Mouse (Mus musculus): ENCODE results near the gene Gm49395. TPM values are rescaled to one million over a fixed set of nuclear protein-coding genes. Genes with fewer than 3 reads are reported as not detected.

Gm49395 gene
- polyA plus RNA-seq, 1 experiment from 2014 or later = 11.1 TPM

DNA sequence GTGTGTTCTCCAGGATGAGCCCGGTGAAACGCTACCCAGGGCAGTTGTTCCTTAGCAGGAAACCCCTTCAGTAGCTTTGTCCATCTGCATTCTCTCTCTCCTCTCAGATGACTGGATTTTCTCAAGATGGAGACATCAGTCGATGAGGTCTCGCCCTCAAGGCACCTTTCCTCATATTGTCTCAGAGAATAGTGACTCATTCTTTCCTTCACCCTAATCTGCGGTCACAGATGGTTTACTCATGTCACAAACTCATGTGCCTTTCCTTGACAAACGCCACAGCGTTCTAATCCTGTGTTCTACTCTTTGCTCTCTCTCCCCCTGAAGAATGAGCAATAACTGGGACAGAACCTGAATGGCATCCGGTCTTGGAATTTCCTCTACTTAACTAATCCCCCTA, 5.7 kb upstream of the Gm49395 start:
- Histone ChIP-seq H3K4me3 (ENCODE audit: low read depth, low read length) (no peak overlapping the region), H3K36me3 (ENCODE audit: control insufficient read depth, insufficient read depth, low read length) (no peaks in the 10 kb centered on the region), H3K27ac (ENCODE audit: low read depth, low read length) (no peak overlapping the region), H3K4me1 (ENCODE audit: control insufficient read depth, insufficient read depth, low read length) (no peaks in the 10 kb centered on the region), H3K9me3 (replicated peaks; ENCODE audit: control insufficient read depth, low read length) (no peaks in the 10 kb centered on the region), H3K4me2 (no peak overlapping the region), H3K9ac (ENCODE audit: low read depth, low read length) (no peak overlapping the region), H3K27me3 (ENCODE audit: control insufficient read depth, insufficient read depth, low read length) (no peaks in the 10 kb centered on the region)
- WGBS (ENCODE audit: insufficient replicate concordance) = 62% methylated on average over 8 of the region's 8 CpGs
- ATAC-seq (replicated peaks; ENCODE audit: insufficient number of reproducible peaks, low FRiP score, low TSS enrichment) = no peak

DNA sequence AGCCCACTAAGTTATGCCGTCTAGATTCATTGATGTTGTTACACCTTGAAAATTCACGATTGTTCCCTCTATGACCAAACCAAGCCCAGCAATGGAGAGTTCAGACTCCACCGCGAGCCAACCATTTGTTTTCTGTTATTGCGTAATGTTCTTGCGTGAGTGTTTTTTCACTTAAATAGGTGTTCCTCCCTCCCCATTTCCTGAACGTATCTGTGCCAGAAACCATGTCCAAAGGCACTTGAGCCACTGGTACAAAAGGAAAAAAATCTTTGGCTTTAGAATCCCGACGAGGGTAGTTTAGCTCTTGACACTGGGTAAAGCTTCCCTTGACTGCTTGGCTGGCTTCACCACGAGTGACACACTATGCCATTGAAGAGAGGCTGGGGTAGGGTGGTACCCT, 4.5 kb upstream of the Gm49395 start:
- Histone ChIP-seq H3K27ac (ENCODE audit: low read depth, low read length) (no peak overlapping the region), H3K27me3 (ENCODE audit: control insufficient read depth, insufficient read depth, low read length) (no peaks in the 10 kb centered on the region), H3K4me3 (ENCODE audit: low read depth, low read length) (no peak overlapping the region), H3K36me3 (ENCODE audit: control insufficient read depth, insufficient read depth, low read length) (no peaks in the 10 kb centered on the region), H3K4me1 (ENCODE audit: control insufficient read depth, insufficient read depth, low read length) (peaks cover 2% of the 10 kb centered on the region; the same call in 1 of the 2 replicates), H3K9me3 (replicated peaks; ENCODE audit: control insufficient read depth, low read length) (no peaks in the 10 kb centered on the region), H3K4me2 (no peak overlapping the region), H3K9ac (ENCODE audit: low read depth, low read length) (no peak overlapping the region)
- no peak for ATAC-seq (replicated peaks; ENCODE audit: insufficient number of reproducible peaks, low FRiP score, low TSS enrichment)
- 87% methylated on average over 10 of the region's 10 CpGs for WGBS (ENCODE audit: insufficient replicate concordance)

GRCm38 (mm10) chr13:115102754-115103153, 1.0 kb upstream of the Gm49395 start:
- Histone ChIP-seq H3K4me3 (ENCODE audit: low read depth, low read length) (no peak overlapping the region), H3K27ac (ENCODE audit: low read depth, low read length) (no peak overlapping the region), H3K36me3 (ENCODE audit: control insufficient read depth, insufficient read depth, low read length) (no peaks in the 10 kb centered on the region), H3K4me1 (ENCODE audit: control insufficient read depth, insufficient read depth, low read length) (peaks cover 2% of the 10 kb centered on the region; the same call in 1 of the 2 replicates), H3K9ac (ENCODE audit: low read depth, low read length) (no peak overlapping the region), H3K9me3 (replicated peaks; ENCODE audit: control insufficient read depth, low read length) (no peaks in the 10 kb centered on the region), H3K4me2 (no peak overlapping the region), H3K27me3 (ENCODE audit: control insufficient read depth, insufficient read depth, low read length) (no peaks in the 10 kb centered on the region)
- 86% methylated on average over 2 of the region's 2 CpGs for WGBS (ENCODE audit: insufficient replicate concordance)
- no peak for ATAC-seq (replicated peaks; ENCODE audit: insufficient number of reproducible peaks, low FRiP score, low TSS enrichment)

- peaks cover 10% of the 10 kb centered on the region; the same call in 1 of the 2 replicates for H3K4me1 ChIP-seq (ENCODE audit: control insufficient read depth, insufficient read depth, low read length)
- H3K27ac ChIP-seq (ENCODE audit: low read depth, low read length) = peak overlapping the region; percentile 89
- 26% methylated on average over 11 of the region's 11 CpGs for WGBS (ENCODE audit: insufficient replicate concordance)
These were observed 1.1 kb downstream of the Gm49395 start for GRCm38 (mm10) chr13:115100381-115101177.

GRCm38 (mm10) chr13:115099381-115099780, 2.3 kb downstream of the Gm49395 start:
- Histone ChIP-seq H3K9ac (ENCODE audit: low read depth, low read length) (no peak overlapping the region), H3K36me3 (ENCODE audit: control insufficient read depth, insufficient read depth, low read length) (no peaks in the 10 kb centered on the region), H3K27ac (ENCODE audit: low read depth, low read length) (no peak overlapping the region), H3K9me3 (replicated peaks; ENCODE audit: control insufficient read depth, low read length) (no peaks in the 10 kb centered on the region), H3K4me2 (peak overlapping the region; percentile 62), H3K27me3 (ENCODE audit: control insufficient read depth, insufficient read depth, low read length) (no peaks in the 10 kb centered on the region), H3K4me3 (ENCODE audit: low read depth, low read length) (peak overlapping the region; percentile 18; the same call in 1 of the 2 replicates), H3K4me1 (ENCODE audit: control insufficient read depth, insufficient read depth, low read length) (peaks cover 10% of the 10 kb centered on the region; the same call in 1 of the 2 replicates)
- no peak for ATAC-seq (replicated peaks; ENCODE audit: insufficient number of reproducible peaks, low FRiP score, low TSS enrichment)
- 82% methylated on average over 9 of the region's 9 CpGs for WGBS (ENCODE audit: insufficient replicate concordance)

More at GRCm38 (mm10) chr13:115100381-115101177, 1.1 kb downstream of the Gm49395 start:
- Histone ChIP-seq H3K9me3 (replicated peaks; ENCODE audit: control insufficient read depth, low read length) (no peaks in the 10 kb centered on the region), H3K4me2 (peak overlapping the region; percentile 62), H3K36me3 (ENCODE audit: control insufficient read depth, insufficient read depth, low read length) (no peaks in the 10 kb centered on the region), H3K9ac (ENCODE audit: low read depth, low read length) (peak overlapping the region; percentile 93), H3K27me3 (ENCODE audit: control insufficient read depth, insufficient read depth, low read length) (no peaks in the 10 kb centered on the region), H3K4me3 (ENCODE audit: low read depth, low read length) (peak overlapping the region; percentile 69)
- ATAC-seq (replicated peaks; ENCODE audit: insufficient number of reproducible peaks, low FRiP score, low TSS enrichment) = no peak

DNA sequence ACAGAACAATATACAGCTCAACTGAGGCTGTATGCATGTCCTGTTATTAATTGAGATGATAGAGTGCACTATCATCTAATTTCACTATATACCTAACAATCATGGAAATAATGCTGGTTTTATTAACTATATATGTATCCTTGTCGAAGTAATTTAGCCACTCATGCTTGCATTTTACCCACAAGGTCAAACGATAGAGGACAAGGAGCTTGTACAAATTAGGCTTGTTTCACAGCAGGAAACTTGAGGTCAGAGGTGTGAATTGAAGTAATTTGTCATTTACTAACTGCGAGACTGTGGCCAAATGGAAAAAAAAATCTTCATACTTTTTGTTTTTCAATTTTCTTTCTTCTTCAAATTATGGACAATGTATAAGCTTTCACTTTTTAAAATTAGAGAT, 3.5 kb downstream of the Gm49395 start:
- Histone ChIP-seq H3K4me2 (no peak overlapping the region), H3K27ac (ENCODE audit: low read depth, low read length) (no peak overlapping the region), H3K4me1 (ENCODE audit: control insufficient read depth, insufficient read depth, low read length) (peaks cover 10% of the 10 kb centered on the region; the same call in 1 of the 2 replicates), H3K27me3 (ENCODE audit: control insufficient read depth, insufficient read depth, low read length) (no peaks in the 10 kb centered on the region), H3K4me3 (ENCODE audit: low read depth, low read length) (no peak overlapping the region), H3K9ac (ENCODE audit: low read depth, low read length) (no peak overlapping the region), H3K36me3 (ENCODE audit: control insufficient read depth, insufficient read depth, low read length) (no peaks in the 10 kb centered on the region), H3K9me3 (replicated peaks; ENCODE audit: control insufficient read depth, low read length) (no peaks in the 10 kb centered on the region)
- WGBS (ENCODE audit: insufficient replicate concordance) = 75% methylated on average over 3 of the region's 3 CpGs
- no peak for ATAC-seq (replicated peaks; ENCODE audit: insufficient number of reproducible peaks, low FRiP score, low TSS enrichment)

DNA sequence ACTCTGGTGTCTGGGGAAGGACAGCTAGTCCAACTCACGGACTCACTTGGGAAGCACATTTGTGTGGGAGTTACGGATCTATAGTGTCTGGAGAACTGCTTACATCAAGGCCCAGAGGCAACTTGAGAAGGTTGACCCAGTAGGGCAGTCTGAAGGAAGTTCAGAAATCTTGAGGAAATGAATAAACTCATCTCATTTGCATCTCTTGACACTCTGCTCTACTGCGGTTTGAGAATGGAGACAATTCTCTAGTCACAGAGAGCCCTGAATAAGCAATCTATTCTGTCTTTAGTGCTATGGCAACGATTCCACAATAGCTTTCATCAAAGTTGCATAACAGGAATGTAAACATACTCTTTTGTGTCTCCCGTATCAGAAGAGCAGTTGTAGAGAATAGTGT, 4.8 kb downstream of the Gm49395 start:
- WGBS (ENCODE audit: insufficient replicate concordance) = 80% methylated on average over 5 of the region's 5 CpGs
- H3K27ac ChIP-seq (ENCODE audit: low read depth, low read length) = no peak overlapping the region
- ATAC-seq (replicated peaks; ENCODE audit: insufficient number of reproducible peaks, low FRiP score, low TSS enrichment) = no peak
- H3K9ac ChIP-seq (ENCODE audit: low read depth, low read length) = no peak overlapping the region
- H3K9me3 ChIP-seq (replicated peaks; ENCODE audit: control insufficient read depth, low read length) = no peaks in the 10 kb centered on the region
- peaks cover 8% of the 10 kb centered on the region; the same call in 1 of the 2 replicates for H3K4me1 ChIP-seq (ENCODE audit: control insufficient read depth, insufficient read depth, low read length)
- no peak overlapping the region for H3K4me2 ChIP-seq
- no peaks in the 10 kb centered on the region for H3K36me3 ChIP-seq (ENCODE audit: control insufficient read depth, insufficient read depth, low read length)
- H3K27me3 ChIP-seq (ENCODE audit: control insufficient read depth, insufficient read depth, low read length) = no peaks in the 10 kb centered on the region
- H3K4me3 ChIP-seq (ENCODE audit: low read depth, low read length) = no peak overlapping the region

GRCm38 (mm10) chr13:115096216-115096615, 5.5 kb downstream of the Gm49395 start:
- H3K27ac ChIP-seq (ENCODE audit: low read depth, low read length) = no peak overlapping the region
- H3K9me3 ChIP-seq (replicated peaks; ENCODE audit: control insufficient read depth, low read length) = no peaks in the 10 kb centered on the region
- 29% methylated on average over 2 of the region's 2 CpGs for WGBS (ENCODE audit: insufficient replicate concordance)
- H3K27me3 ChIP-seq (ENCODE audit: control insufficient read depth, insufficient read depth, low read length) = no peaks in the 10 kb centered on the region
- peaks cover 13% of the 10 kb centered on the region for H3K4me1 ChIP-seq (ENCODE audit: control insufficient read depth, insufficient read depth, low read length)
- H3K9ac ChIP-seq (ENCODE audit: low read depth, low read length) = no peak overlapping the region
- ATAC-seq (replicated peaks; ENCODE audit: insufficient number of reproducible peaks, low FRiP score, low TSS enrichment) = no peak
- no peak overlapping the region for H3K4me3 ChIP-seq (ENCODE audit: low read depth, low read length)
- H3K4me2 ChIP-seq = no peak overlapping the region
- no peaks in the 10 kb centered on the region for H3K36me3 ChIP-seq (ENCODE audit: control insufficient read depth, insufficient read depth, low read length)

DNA sequence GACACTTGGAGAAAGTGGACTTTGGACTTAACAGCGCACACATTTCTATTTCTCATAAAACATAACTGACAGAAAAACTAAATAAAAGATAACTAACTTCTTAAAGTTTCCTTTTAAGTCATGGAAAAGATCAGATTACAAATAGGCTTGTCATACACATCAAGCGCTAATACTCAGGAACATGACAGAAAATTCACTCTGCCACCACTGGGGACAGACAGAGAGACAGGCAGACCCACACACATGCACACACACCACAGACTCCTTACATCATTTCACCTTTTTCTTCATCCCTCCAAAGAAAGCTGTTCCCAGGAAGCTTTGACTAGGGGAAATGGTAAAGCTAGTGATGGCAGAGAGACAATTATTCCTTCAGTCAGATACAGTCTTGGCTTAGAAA, 6.3 kb downstream of the Gm49395 start:
- H3K4me1 ChIP-seq (ENCODE audit: control insufficient read depth, insufficient read depth, low read length) = peaks cover 16% of the 10 kb centered on the region
- 86% methylated on average over 2 of the region's 2 CpGs for WGBS (ENCODE audit: insufficient replicate concordance)

More for the DNA sequence above, 6.3 kb downstream of the Gm49395 start:
- Histone ChIP-seq H3K9ac (ENCODE audit: low read depth, low read length) (no peak overlapping the region), H3K4me2 (no peak overlapping the region), H3K36me3 (ENCODE audit: control insufficient read depth, insufficient read depth, low read length) (no peaks in the 10 kb centered on the region), H3K27me3 (ENCODE audit: control insufficient read depth, insufficient read depth, low read length) (no peaks in the 10 kb centered on the region), H3K4me3 (ENCODE audit: low read depth, low read length) (no peak overlapping the region), H3K27ac (ENCODE audit: low read depth, low read length) (no peak overlapping the region), H3K9me3 (replicated peaks; ENCODE audit: control insufficient read depth, low read length) (no peaks in the 10 kb centered on the region)
- no peak for ATAC-seq (replicated peaks; ENCODE audit: insufficient number of reproducible peaks, low FRiP score, low TSS enrichment)
